Mouse (Mus musculus) cortical plate, adult 2 months (tissue): ENCODE results near the gene Nek8. TPM values are rescaled to one million over a fixed set of nuclear protein-coding genes. Genes with fewer than 3 reads are reported as not detected.

Experiments used
- H3K27ac ChIP-seq: fragments of 200-500 bp; 2 replicates; pipeline ENCODE4 v1.5.1; 2012; ENCODE audit warnings: low read length, control low read depth, inconsistent platforms; ENCODE audit not compliant: insufficient read depth
- H3K4me1 ChIP-seq: fragments of 200-500 bp; 2 replicates; pipeline ENCODE4 v1.6.1; 2011; ENCODE audit warnings: low read length; ENCODE audit not compliant: control insufficient read depth, insufficient read depth
- H3K4me3 ChIP-seq: fragments of 200-500 bp; 2 replicates; pipeline ENCODE4 v1.5.1; 2011; ENCODE audit warnings: mild to moderate bottlenecking, low read length, control low read depth; ENCODE audit not compliant: insufficient read depth
- CTCF ChIP-seq: fragments of 200-500 bp; IDR thresholded peaks from 2 replicates; pipeline ENCODE4 v1.5.1; 2011; ENCODE audit warnings: mild to moderate bottlenecking, control low read depth, low read length; ENCODE audit not compliant: insufficient read depth; ENCODE audit errors: extremely low read depth
- POLR2A ChIP-seq: fragments of 200-500 bp; IDR thresholded peaks from 2 replicates; pipeline ENCODE4 v1.6.1; 2011; ENCODE audit warnings: mild to moderate bottlenecking, low read length, control low read depth; ENCODE audit not compliant: insufficient read depth; ENCODE audit errors: extremely low read depth
- polyA plus RNA-seq: library from polyadenylated mRNA; depleted of rRNA; stranded (reverse); fragments of >200 nt; gene quantifications from 2 replicates; pipeline ENCODE4 v1.2.3, GENCODE M21; 2012

Gene Nek8
- polyA plus RNA-seq, 1 experiment: 6.2 TPM

DNA sequence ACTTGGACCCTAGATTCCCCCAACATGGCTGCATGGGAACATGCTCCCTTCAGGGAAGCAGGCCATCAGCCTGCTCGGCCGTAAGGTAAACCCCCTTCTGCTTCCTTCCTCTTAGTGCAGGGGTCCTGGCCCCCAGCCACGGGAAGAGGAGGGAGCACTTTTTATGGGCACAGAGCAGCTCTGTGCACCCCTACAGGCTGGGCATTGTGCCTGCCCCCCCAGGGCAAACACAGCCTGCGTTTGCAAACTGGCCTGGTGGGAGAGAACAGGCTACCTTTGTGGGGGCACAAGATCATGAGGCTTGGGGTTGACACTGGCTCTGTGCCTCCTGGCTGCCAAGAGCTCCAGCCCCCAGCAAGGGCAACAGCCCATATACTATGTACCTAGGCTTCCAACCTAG lies 14.5 kb downstream of the Nek8 start:
- H3K27ac ChIP-seq: no peak overlapping the region

DNA sequence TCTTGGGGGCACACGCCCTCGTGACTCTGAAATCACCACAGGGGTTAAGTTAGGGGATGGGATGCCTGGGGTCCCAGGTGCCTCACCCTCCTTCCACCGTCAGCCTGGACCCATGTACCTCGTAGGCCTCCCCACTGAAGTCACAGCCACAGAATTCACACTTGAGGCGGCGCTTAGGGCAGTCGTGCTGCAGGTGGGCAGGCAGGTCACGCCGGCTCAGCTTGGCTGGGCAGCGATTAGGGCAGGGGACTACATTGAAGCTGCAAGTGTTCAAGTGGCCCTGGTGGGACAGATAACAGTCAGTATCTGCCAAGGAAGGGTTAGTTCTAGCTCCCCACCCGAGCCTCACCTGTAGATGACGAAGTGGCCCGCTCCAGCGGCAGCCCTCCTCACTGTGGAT lies 15.3 kb downstream of the Nek8 start:
- no peaks in the 10 kb centered on the region for H3K4me1 ChIP-seq
- no peak for TF ChIP-seq CTCF
- no peak for TF ChIP-seq POLR2A
- H3K27ac ChIP-seq: no peak overlapping the region
- H3K4me3 ChIP-seq: no peak overlapping the region

More for the DNA sequence above, 14.5 kb downstream of the Nek8 start:
- Histone ChIP-seq H3K4me3 (no peak overlapping the region), H3K4me1 (no peaks in the 10 kb centered on the region)
- no peak for TF ChIP-seq POLR2A
- no peak for TF ChIP-seq CTCF

DNA sequence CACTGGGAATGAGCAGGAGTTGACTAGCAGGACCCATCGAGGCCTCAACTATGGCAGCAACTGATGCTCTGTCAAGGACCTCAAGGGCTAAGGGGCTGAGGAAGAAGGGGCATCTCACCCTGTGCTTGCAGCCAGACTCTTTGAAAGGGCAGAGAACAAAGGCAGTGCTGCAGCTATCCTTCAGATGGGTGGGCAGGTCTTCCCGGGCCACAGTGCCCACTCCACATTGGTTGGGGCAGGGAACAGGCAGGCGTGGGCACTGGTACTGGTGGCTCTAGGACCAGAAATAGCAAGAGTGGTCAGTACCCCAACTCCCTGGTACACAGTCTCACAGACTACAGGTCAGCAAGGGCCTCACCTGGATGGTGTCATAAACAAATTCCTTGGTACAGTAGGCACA lies 15.8 kb downstream of the Nek8 start:
- H3K4me1 ChIP-seq: no peaks in the 10 kb centered on the region
- no peak overlapping the region for H3K27ac ChIP-seq
- TF ChIP-seq CTCF: no peak
- no peak for TF ChIP-seq POLR2A
- no peak overlapping the region for H3K4me3 ChIP-seq

DNA sequence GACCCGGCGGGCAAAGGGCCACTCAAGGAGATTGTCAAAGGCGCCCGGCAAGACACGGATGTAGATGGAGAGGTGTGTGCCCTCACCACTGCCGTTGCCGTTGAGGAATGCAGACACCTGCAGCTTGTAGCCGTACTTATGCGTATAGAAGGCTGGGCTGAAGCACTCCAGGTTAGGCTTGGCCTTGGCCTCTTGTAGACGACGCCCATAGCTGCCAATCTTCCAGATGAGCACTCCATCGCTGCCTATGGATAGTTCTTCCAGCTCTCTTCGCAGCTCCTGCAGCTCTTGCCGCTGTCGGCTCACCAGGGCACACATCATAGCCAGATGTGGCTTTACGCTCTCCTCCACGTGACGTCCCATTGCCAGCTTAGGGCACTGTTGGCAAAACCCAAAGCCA lies 16.3 kb downstream of the Nek8 start:
- TF ChIP-seq POLR2A (no peak), CTCF (no peak)
- Histone ChIP-seq H3K4me1 (no peaks in the 10 kb centered on the region), H3K27ac (no peak overlapping the region), H3K4me3 (no peak overlapping the region)

DNA sequence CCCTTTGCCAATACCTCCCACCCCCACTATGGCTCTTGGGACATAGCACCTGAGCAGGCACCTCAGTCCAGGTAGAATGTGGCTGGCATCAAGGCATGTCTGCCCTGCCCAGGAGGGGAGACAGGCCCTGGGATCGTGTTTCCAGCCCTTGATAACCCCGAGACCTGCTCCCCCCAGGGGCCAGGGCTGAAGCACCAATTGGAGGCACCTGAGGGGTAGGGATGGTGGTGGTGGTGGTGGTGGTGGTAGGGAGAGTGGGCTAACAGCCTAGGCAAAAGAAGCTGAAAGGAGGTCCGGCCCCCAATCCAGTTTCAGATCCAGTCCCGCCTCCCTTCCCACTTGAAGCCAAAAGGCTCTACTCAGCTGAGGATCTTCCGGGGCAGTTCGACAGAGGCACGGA lies 16.9 kb downstream of the Nek8 start:
- Histone ChIP-seq H3K27ac (no peak overlapping the region), H3K4me3 (no peak overlapping the region), H3K4me1 (no peaks in the 10 kb centered on the region)
- no peak for TF ChIP-seq POLR2A
- TF ChIP-seq CTCF: no peak

DNA sequence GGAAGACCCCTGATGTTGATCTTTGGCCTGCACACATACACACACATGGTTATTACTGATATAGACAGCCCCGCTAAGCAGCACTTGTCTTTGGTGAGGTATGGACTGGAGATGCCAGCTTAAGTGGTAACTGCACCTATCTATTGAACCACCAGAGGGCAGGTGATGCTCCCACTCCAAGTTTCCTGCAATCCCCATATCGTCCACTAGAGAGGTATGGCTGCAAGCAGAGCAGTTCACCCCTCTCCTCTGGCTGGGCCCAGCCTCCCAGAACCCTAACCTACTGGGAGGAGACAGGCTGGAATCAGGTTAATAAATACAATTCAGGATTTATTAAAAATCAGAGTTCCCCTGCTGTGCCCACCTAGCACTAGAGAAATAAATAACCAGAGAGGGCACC lies 17.4 kb downstream of the Nek8 start:
- no peak overlapping the region for H3K4me3 ChIP-seq
- no peak for TF ChIP-seq POLR2A
- peak; percentile 99 for TF ChIP-seq CTCF
- H3K27ac ChIP-seq: no peak overlapping the region
- H3K4me1 ChIP-seq: no peaks in the 10 kb centered on the region

DNA sequence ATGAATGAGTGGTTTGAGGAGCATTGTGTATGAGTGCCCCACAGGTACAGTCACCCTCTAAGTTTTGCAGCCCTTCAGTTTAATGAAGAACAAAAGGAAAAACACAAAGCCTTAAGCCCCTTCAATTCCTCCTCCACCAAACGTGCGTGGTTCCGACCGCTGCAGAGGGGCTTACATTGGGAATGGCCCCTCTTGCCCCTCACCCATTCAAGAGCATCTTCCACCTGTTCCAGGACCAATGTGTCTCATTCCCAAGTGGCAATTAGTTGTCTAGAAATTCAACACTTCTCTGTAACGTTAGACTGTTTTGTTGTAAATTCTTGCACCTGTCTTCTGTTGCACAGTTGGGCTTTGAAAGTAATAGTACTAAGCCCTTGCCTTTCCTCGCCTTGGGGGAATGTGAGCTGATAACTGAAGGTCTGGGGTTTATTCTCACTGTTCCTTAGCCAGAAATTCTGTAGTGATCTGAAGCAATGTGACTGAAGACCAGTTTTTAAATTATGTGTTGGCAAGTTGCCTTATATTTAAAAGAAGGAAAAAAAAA lies 20.2 kb downstream of the Nek8 start:
- Histone ChIP-seq H3K4me1 (peaks cover 3% of the 10 kb centered on the region; the same call in 1 of the 2 replicates), H3K4me3 (no peak overlapping the region), H3K27ac (no peak overlapping the region)
- no peak for TF ChIP-seq CTCF
- no peak for TF ChIP-seq POLR2A

DNA sequence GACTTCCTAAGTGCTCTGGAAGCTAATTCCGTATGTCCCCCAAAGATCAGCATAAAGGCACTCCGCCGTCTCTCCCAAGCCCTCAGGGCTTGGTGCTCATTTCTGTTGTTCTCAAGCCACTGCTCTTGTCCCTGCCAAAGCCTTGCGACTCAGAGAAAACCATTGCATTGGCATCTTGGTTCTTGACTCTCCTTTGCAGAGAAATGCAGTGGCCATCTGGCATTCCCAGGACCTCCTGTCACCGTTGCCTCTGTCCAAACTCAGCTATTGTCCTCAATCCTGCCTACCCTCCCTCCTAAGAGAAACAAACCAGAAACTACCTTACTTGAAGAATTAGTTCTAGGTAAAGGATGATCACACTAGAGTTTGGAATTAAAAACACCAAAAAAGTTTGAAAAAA lies 20.8 kb downstream of the Nek8 start:
- Histone ChIP-seq H3K4me3 (no peak overlapping the region), H3K4me1 (peaks cover 3% of the 10 kb centered on the region; the same call in 1 of the 2 replicates), H3K27ac (no peak overlapping the region)
- no peak for TF ChIP-seq POLR2A
- TF ChIP-seq CTCF: no peak

DNA sequence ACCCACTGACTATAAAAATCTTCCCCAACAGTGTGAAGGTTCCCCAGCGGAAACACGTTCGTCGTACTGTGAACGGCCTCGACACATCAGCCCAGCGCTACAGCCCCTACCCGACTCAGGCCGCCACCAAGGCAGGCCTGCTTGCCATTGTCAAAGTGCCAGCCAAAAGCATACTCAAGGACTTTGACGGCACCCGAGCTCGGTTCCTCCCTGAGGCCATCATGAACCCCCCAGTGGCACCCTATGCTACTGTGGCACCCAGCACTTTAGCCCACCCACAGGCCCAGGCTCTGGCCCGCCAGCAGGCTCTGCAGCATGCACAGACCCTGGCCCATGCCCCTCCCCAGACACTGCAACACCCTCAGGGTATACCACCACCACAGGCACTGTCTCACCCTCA lies 22.7 kb downstream of the Nek8 start:
- 0 out of 2 replicates have a peak overlapping the region, but pooled peaks have one; percentile 81 for H3K27ac ChIP-seq

More for the DNA sequence above, 22.7 kb downstream of the Nek8 start:
- TF ChIP-seq POLR2A (no peak), CTCF (no peak)
- Histone ChIP-seq H3K4me3 (no peak overlapping the region), H3K4me1 (peaks cover 3% of the 10 kb centered on the region; the same call in 1 of the 2 replicates)
